Comparison of ENCODE assay signal across 25 mouse cellular contexts in genomic region chr7:19467638-19468037, GRCm38 (mm10). TPM values are rescaled to one million over a fixed set of nuclear protein-coding genes. Genes with fewer than 3 reads are reported as not detected.
DNase-seq lines count a peak whose midpoint lies in the region; ATAC-seq lines count a peak whose summit lies in the region.
"Had no signal": no experiment of that assay in that cellular context is flagged by ENCODE, and none has a peak within 500 bp of the region (broad histone marks: within the 10 kb centered on the region; RNA-seq: fewer than 3 reads in every experiment).

No protein-coding gene starts in this region.

- no peak overlapping the region for H3K4me2 ChIP-seq in liver, embryonic 13.5 days
- no peak overlapping the region for H3K4me2 ChIP-seq in hindbrain, embryonic 14.5 days (replicated peaks)
- H3K4me2 ChIP-seq: forebrain, embryonic 13.5 days; heart, embryonic 15.5 days; midbrain, embryonic 11.5 days; neural tube, embryonic 12.5 days; stomach, embryonic 15.5 days had no signal

- H3K36me3 ChIP-seq in liver, embryonic 13.5 days: no peaks in the 10 kb centered on the region
- no peaks in the 10 kb centered on the region for H3K36me3 ChIP-seq in splenic B cell, adult 2 months (ENCODE audit: control insufficient read depth, insufficient read depth, low read length, poor library complexity, severe bottlenecking)
- H3K36me3 ChIP-seq in hindbrain, embryonic 14.5 days (replicated peaks; ENCODE audit: control insufficient read depth, insufficient read depth): no peaks in the 10 kb centered on the region
- H3K36me3 ChIP-seq: embryonic facial prominence, embryonic 10.5 days; G1E; heart, embryonic 15.5 days; neural tube, embryonic 12.5 days; stomach, embryonic 15.5 days had no signal

- no peaks in the 10 kb centered on the region for H3K9me3 ChIP-seq in liver, embryonic 13.5 days (replicated peaks)
- H3K9me3 ChIP-seq in hindbrain, embryonic 14.5 days (ENCODE audit: control insufficient read depth, low read length): no peaks in the 10 kb centered on the region
- H3K9me3 ChIP-seq: embryonic facial prominence, embryonic 10.5 days; forebrain, embryonic 13.5 days; G1E; heart, embryonic 15.5 days; neural tube, embryonic 12.5 days; stomach, embryonic 15.5 days had no signal

- peak; percentile 48 for DNase-seq in kidney, postnatal 10 days
- no peak for DNase-seq in kidney, adult 11 months
- DNase-seq in liver, embryonic 13.5 days: peak; percentile 23
- peak; percentile 26 for DNase-seq in splenic B cell, adult 2 months (ENCODE audit: low read depth, low spot score)
- no peak for DNase-seq in right cerebral cortex, postnatal 4 days
- no peak for DNase-seq in hindbrain, embryonic 14.5 days (ENCODE audit: low spot score)
- DNase-seq: cerebellum, adult 18-20 months; gastrocnemius, postnatal 10 days; heart, adult 2 months; heart, postnatal 4 days; layer of hippocampus, postnatal 36 days; lung, adult 2 months; thymus, postnatal 14 days had no signal

- peaks cover 50% of the 10 kb centered on the region for H3K27me3 ChIP-seq in liver, embryonic 13.5 days
- no peaks in the 10 kb centered on the region for H3K27me3 ChIP-seq in splenic B cell, adult 2 months (ENCODE audit: control insufficient read depth, insufficient read depth, low read length, poor library complexity, severe bottlenecking)
- peaks cover 83% of the 10 kb centered on the region for H3K27me3 ChIP-seq in hindbrain, embryonic 14.5 days (ENCODE audit: control insufficient read depth, insufficient read depth, low read length)

- no peak overlapping the region for H3K9ac ChIP-seq in liver, embryonic 13.5 days
- H3K9ac ChIP-seq in hindbrain, embryonic 14.5 days: no peak overlapping the region
- H3K9ac ChIP-seq: forebrain, embryonic 13.5 days; heart, embryonic 15.5 days; neural tube, embryonic 12.5 days; stomach, embryonic 15.5 days had no signal

- H3K4me3 ChIP-seq in liver, embryonic 13.5 days (replicated peaks): no peak overlapping the region
- H3K4me3 ChIP-seq in hindbrain, embryonic 14.5 days (replicated peaks; ENCODE audit: low read length): no peak overlapping the region
- H3K4me3 ChIP-seq: embryonic facial prominence, embryonic 10.5 days; forebrain, embryonic 13.5 days; heart, adult 2 months; heart, embryonic 15.5 days; layer of hippocampus, adult 2 months; neural tube, embryonic 12.5 days; stomach, embryonic 15.5 days had no signal

- H3K4me1 ChIP-seq in liver, embryonic 13.5 days (replicated peaks): peaks cover 46% of the 10 kb centered on the region
- no peaks in the 10 kb centered on the region for H3K4me1 ChIP-seq in hindbrain, embryonic 14.5 days (replicated peaks; ENCODE audit: control insufficient read depth, insufficient read depth, low read length)
- H3K4me1 ChIP-seq: neural tube, embryonic 12.5 days had no signal

- WGBS in liver, embryonic 13.5 days (ENCODE audit: insufficient replicate concordance): 26% methylated on average over 6 of the region's 6 CpGs
- WGBS in hindbrain, embryonic 14.5 days: 51% methylated on average over 6 of the region's 6 CpGs

- ATAC-seq in erythroblast, adult 5-6 weeks (replicated peaks; ENCODE audit: low FRiP score, poor library complexity, severe bottlenecking): peak; percentile 54; the same call in 1 of the 2 replicates
- ATAC-seq in liver, embryonic 13.5 days (ENCODE audit: low read depth): no peak
- ATAC-seq in hindbrain, embryonic 14.5 days (ENCODE audit: low FRiP score): no peak
- ATAC-seq: activated CD4-positive, CD25-positive, alpha-beta regulatory T cell, adult 4 months; forebrain, embryonic 13.5 days; hindbrain, postnatal 0 days had no signal

- no peak overlapping the region for H3K27ac ChIP-seq in liver, embryonic 13.5 days
- H3K27ac ChIP-seq in hindbrain, embryonic 14.5 days: no peak overlapping the region
- H3K27ac ChIP-seq: embryonic facial prominence, embryonic 10.5 days; forebrain, embryonic 13.5 days; heart, adult 2 months; heart, embryonic 15.5 days; hindbrain, postnatal 0 days; layer of hippocampus, adult 2 months; neural tube, embryonic 12.5 days; stomach, embryonic 15.5 days had no signal

RNA-seq across cellular contexts. Expression of gene Exoc3l2, which starts 4.5 kb away (rescaled TPM):
- total RNA-seq in erythroblast, adult 5-6 weeks (2015; ENCODE audit: low replicate concordance): not detected in 2 replicates
- not detected in 2 replicates for total RNA-seq in erythroblast, adult 5-6 weeks (2017; ENCODE audit: low replicate concordance)
- polyA plus RNA-seq in liver, embryonic 13.5 days (2015; fragmentation: Nextera tagmentation; extraction: Ambion mirVana): 0.83 and 1.0 TPM in 2 replicates
- polyA plus RNA-seq in hindbrain, embryonic 14.5 days (2014; fragmentation: Nextera tagmentation; extraction: Ambion mirVana): 0.79 and 0.87 TPM in 2 replicates
- total RNA-seq: G1E had no signal
- polyA plus RNA-seq: activated CD4-positive, CD25-positive, alpha-beta regulatory T cell, adult 4 months had no signal

RNA-seq across cellular contexts. Expression of gene Mark4, which starts 9.0 kb away (rescaled TPM):
- total RNA-seq in erythroblast, adult 5-6 weeks (2015; ENCODE audit: low replicate concordance): 1.9 and 5.2 TPM in 2 replicates
- total RNA-seq in erythroblast, adult 5-6 weeks (2017; ENCODE audit: low replicate concordance): 1.7 and 2.8 TPM in 2 replicates
- polyA plus RNA-seq in liver, embryonic 13.5 days (2015; fragmentation: Nextera tagmentation; extraction: Ambion mirVana): 1.3 and 1.6 TPM in 2 replicates
- 19.2 and 20.4 TPM in 2 replicates for polyA plus RNA-seq in hindbrain, embryonic 14.5 days (2014; fragmentation: Nextera tagmentation; extraction: Ambion mirVana)

RNA-seq across cellular contexts. Expression of gene Bloc1s3, which starts 40.5 kb away (rescaled TPM):
- total RNA-seq in erythroblast, adult 5-6 weeks (2015; ENCODE audit: low replicate concordance): 3.5 and 4.2 TPM in 2 replicates
- 0.84 and 1.5 TPM in 2 replicates for total RNA-seq in erythroblast, adult 5-6 weeks (2017; ENCODE audit: low replicate concordance)
- polyA plus RNA-seq in liver, embryonic 13.5 days (2015; fragmentation: Nextera tagmentation; extraction: Ambion mirVana): 1.3 TPM in 2 replicates
- 2.6 and 3.6 TPM in 2 replicates for polyA plus RNA-seq in hindbrain, embryonic 14.5 days (2014; fragmentation: Nextera tagmentation; extraction: Ambion mirVana)

RNA-seq across cellular contexts. Expression of gene Trappc6a, which starts 40.6 kb away (rescaled TPM):
- total RNA-seq in erythroblast, adult 5-6 weeks (2015; ENCODE audit: low replicate concordance): 17.9 and 18.8 TPM in 2 replicates
- total RNA-seq in erythroblast, adult 5-6 weeks (2017; ENCODE audit: low replicate concordance): 2.7 and 7.8 TPM in 2 replicates
- 39.5 and 45.2 TPM in 2 replicates for polyA plus RNA-seq in liver, embryonic 13.5 days (2015; fragmentation: Nextera tagmentation; extraction: Ambion mirVana)
- polyA plus RNA-seq in hindbrain, embryonic 14.5 days (2014; fragmentation: Nextera tagmentation; extraction: Ambion mirVana): 34.2 and 38.8 TPM in 2 replicates

RNA-seq across cellular contexts. Expression of gene Nkpd1, which starts 50.0 kb away (rescaled TPM):
- total RNA-seq in erythroblast, adult 5-6 weeks (2015; ENCODE audit: low replicate concordance): not detected in 2 replicates
- total RNA-seq in erythroblast, adult 5-6 weeks (2017; ENCODE audit: low replicate concordance): not detected in 2 replicates
- polyA plus RNA-seq in liver, embryonic 13.5 days (2015; fragmentation: Nextera tagmentation; extraction: Ambion mirVana): not detected in 2 replicates
- polyA plus RNA-seq in hindbrain, embryonic 14.5 days (2014; fragmentation: Nextera tagmentation; extraction: Ambion mirVana): 0.98 and 1.1 TPM in 2 replicates
- total RNA-seq: gastrocnemius, postnatal 10 days; heart, adult 2 months; heart, postnatal 4 days; monocyte, adult 5-6 weeks had no signal
- polyA plus RNA-seq: activated CD4-positive, CD25-positive, alpha-beta regulatory T cell, adult 4 months; heart, embryonic 15.5 days; midbrain, embryonic 11.5 days had no signal

Comparison
In these comparisons a context has a peak if more than half of its experiments do, and no peak if none do; other contexts are left out.
1. DNase-seq: peak in kidney, postnatal 10 days (single experiment), liver, embryonic 13.5 days (single experiment) and splenic B cell, adult 2 months (single experiment); none in kidney, adult 11 months (single experiment), right cerebral cortex, postnatal 4 days (single experiment) and hindbrain, embryonic 14.5 days (single experiment).